Mouse (Mus musculus) olfactory bulb, adult 2 months (tissue): ENCODE measurements around the gene Spata5. TPM values are rescaled to one million over a fixed set of nuclear protein-coding genes. Genes with fewer than 3 reads are reported as not detected.

Experiments used
- H3K27ac ChIP-seq: fragments of 200-500 bp; 2 replicates; pipeline ENCODE4 v1.5.1; 2012; ENCODE audit warnings: low read depth, low read length; ENCODE audit not compliant: insufficient read depth
- H3K4me1 ChIP-seq: fragments of 200-500 bp; 2 replicates; pipeline ENCODE4 v1.6.1; 2012; ENCODE audit warnings: low read length; ENCODE audit not compliant: control insufficient read depth, insufficient read depth
- H3K4me3 ChIP-seq: fragments of 200-500 bp; 2 replicates; pipeline ENCODE4 v1.5.1; 2012; ENCODE audit warnings: mild to moderate bottlenecking, low read depth, low read length, moderate library complexity; ENCODE audit not compliant: insufficient read depth
- CTCF ChIP-seq: fragments of 200-500 bp; IDR thresholded peaks from 2 replicates; pipeline ENCODE4 v1.5.1; 2012; ENCODE audit warnings: low read depth, mild to moderate bottlenecking, low read length, moderate library complexity; ENCODE audit not compliant: insufficient read depth
- POLR2A ChIP-seq: fragments of 200-500 bp; IDR thresholded peaks from 2 replicates; pipeline ENCODE4 v1.6.1; 2012; ENCODE audit warnings: mild to moderate bottlenecking, low read depth, low read length, moderate library complexity; ENCODE audit not compliant: insufficient read depth
- WGBS: fragments of 180-500 bp; shearing (Covaris S2); methylation state at CpG from one replicate; pipeline ENCODE4 v1.1.7; 2018; 5-methylcytosine and 5-hydroxymethylcytosine counted together
- polyA plus RNA-seq: library from polyadenylated mRNA; stranded (reverse); fragments of >200 nt; gene quantifications from 2 replicates; pipeline ENCODE4 v1.2.4, GENCODE M21; 2012; ENCODE audit warnings: low replicate concordance; ENCODE audit not compliant: missing spikeins, insufficient read depth, insufficient read length

The Spata5 gene
- polyA plus RNA-seq, 1 experiment: not detected

DNA sequence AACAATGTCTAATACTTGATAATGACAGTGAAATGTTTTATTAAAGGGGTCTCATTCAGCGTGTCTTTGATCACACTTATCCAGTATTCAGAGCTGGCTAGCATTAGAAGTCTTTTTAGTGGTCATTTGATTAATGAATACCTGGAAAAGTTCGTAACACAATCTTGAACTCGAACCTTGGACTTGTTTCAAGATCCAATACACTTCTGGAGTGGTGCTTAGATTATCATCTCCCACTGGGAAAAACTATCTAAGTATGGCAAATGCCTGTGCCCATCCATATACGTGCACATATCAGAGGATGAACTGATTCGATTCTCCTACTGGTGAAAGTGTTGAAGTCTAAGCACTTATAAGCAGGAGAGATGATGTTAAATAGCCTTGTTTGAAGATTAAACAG lies 1.4 kb upstream of the Spata5 start:
- no peak for TF ChIP-seq POLR2A
- no peak for TF ChIP-seq CTCF
- WGBS: 65% methylated on average over 5 of the region's 5 CpGs
- Histone ChIP-seq H3K27ac (no peak overlapping the region), H3K4me1 (no peaks in the 10 kb centered on the region), H3K4me3 (no peak overlapping the region)

DNA sequence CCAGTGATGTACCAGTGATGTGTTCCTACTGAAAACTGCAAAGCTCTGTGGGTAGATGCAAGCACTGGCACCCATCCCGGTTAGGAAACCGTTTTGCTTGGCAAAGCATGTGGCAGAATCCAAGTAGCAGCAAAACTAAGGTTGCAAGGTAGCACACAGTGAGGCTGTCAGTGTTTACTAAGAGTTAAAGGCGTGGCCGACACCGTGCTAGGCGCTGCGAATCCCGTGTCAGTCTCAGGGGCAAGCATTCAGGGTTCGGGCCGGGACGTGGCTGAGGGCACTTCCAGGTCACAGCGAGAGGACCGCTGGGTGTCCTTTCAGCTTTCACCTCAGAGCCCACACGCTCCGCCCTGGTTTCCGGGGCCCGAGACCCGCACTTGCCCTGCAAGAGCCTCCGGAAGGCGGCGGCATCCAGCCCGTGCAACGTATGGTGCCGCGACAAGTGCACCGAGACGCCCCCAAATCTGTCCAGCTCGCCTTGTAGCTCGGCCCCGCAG lies 687 bp upstream of the Spata5 start:
- 0% methylated on average over 30 of the region's 30 CpGs for WGBS
- TF ChIP-seq POLR2A: no peak
- 0 out of 2 replicates have a peak, but pooled peaks have one; percentile 11 for TF ChIP-seq CTCF

DNA sequence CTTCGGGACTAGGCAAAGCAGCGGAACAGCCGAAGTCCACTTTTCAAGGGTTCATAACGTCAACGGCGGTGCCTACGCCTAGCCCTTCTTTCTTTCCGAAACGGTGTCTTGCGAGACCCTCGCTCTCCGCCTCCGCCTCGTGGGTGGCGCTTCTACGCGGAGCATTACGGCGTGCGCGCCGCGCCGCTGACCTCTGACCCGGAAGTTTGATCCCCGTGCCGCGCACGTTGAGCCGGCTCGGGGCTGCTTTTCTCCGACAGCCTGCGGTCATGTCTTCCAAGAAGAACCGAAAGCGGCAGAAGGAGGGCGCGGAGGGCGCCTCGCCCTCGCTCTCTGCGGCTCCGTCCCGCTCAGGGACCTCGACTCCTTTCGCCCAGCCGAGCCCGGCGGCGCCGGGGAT lies 376 bp downstream of the Spata5 start, which contains the start of gene Nudt6:
TSS of gene Nudt6 (minus strand) at position 140 of the 400 bp plus-strand sequence.
- H3K27ac ChIP-seq: peak within 1 kb of the TSS; percentile 78
- peak; percentile 71; the same call in 1 of the 2 replicates for TF ChIP-seq POLR2A
- no peak for TF ChIP-seq CTCF
- no peaks in the 10 kb centered on the region for H3K4me1 ChIP-seq
- H3K4me3 ChIP-seq: peak within 1 kb of the TSS; percentile 86
- under 1% methylated on average over 50 of the region's 50 CpGs for whole genome bisulfite sequencing

More for the DNA sequence above, 687 bp upstream of the Spata5 start:
- Histone ChIP-seq H3K4me1 (no peaks in the 10 kb centered on the region), H3K27ac (peak overlapping the region; percentile 78), H3K4me3 (peak overlapping the region; percentile 84)

DNA sequence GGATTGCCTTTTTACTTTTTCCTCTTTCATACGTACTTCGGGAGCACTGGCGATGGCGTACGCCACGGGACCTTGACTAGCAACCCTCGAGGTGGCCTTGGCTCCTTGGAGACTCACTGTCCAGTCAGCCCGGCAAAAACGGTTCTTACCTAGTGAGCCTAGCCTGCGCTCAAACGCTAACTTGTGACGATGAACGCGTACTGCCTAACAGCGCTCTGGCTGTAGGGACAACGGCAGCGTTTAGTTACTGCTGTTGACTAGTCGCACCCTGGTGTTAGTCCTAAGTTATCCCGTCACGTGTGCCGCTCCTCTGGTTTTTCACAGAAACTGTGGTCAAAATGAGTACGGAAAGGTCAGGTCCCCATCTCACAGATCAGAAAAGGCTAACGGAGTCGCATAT lies 945 bp downstream of the Spata5 start:
- H3K27ac ChIP-seq: no peak overlapping the region

DNA sequence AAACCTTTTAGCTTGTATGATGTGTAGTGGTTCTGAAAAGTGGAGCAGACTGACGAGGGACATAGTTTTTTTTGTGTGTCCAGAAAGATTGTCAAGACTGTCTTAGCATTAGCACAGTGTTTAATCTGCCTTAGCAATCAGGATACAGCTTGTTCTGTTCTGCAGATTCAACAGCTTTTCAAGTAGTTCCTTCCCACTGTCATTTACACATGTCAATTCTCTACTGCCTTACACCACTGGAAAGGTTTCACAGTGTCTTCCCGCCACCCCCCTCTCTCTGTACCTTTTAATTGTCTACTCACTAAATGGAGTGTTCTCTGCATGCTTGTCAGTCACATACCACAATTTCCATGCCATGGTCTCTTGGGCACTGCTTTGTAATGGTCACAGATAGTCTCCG lies 1.5 kb downstream of the Spata5 start:
- Histone ChIP-seq H3K27ac (no peak overlapping the region), H3K4me3 (peak overlapping the region; percentile 86; the same call in 1 of the 2 replicates), H3K4me1 (no peaks in the 10 kb centered on the region)
- 14% methylated on average over 3 of the region's 3 CpGs for WGBS
- TF ChIP-seq CTCF: no peak
- no peak for TF ChIP-seq POLR2A

More for the DNA sequence above, 945 bp downstream of the Spata5 start:
- Histone ChIP-seq H3K4me1 (no peaks in the 10 kb centered on the region), H3K4me3 (peak overlapping the region; percentile 86)
- TF ChIP-seq CTCF: no peak
- TF ChIP-seq POLR2A: no peak
- under 1% methylated on average over 24 of the region's 24 CpGs for WGBS

DNA sequence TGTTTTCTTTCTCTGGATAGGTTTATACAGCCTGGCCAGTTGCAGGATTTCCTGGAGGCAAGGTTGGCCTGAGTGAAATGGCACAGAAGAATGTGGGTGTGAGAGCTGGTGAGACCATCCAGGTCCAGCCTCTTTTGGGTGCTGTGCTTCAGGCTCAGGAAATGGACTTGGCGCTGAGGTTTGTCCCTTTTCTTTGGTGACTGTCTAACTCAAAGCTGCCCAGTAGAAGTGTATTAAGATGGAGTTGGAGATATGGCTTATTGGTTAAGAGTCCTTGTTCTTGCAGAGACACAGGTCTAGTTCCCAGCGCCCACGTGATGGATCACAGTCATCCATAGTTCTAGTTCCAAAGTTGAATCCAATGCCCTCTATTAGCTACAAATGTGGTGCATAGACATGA lies 6.4 kb downstream of the Spata5 start:
- H3K4me1 ChIP-seq: no peaks in the 10 kb centered on the region
- H3K4me3 ChIP-seq: no peak overlapping the region
- TF ChIP-seq POLR2A (no peak), CTCF (no peak)
- 96% methylated on average over 3 of the region's 3 CpGs for WGBS
- H3K27ac ChIP-seq: no peak overlapping the region

DNA sequence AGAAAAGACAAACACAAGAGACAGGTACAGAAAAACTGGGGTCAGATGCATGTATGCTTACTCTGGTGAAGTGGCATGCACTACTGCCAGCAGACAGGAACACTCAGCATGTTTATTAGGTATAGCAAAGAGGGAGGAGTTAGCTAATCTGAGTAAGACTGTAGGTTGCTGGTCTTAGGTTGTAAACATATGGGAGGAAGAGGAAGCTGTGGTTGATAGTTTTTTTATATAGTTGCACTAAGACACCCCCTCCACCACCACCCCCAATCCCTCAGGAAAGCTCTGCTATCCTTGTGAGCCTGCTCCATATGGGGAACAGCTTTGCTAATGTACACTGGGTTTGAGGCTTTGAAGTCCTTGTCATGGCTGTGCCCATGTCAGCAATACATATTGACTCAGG lies 10.7 kb downstream of the Spata5 start:
- H3K4me1 ChIP-seq: no peaks in the 10 kb centered on the region
- H3K27ac ChIP-seq: no peak overlapping the region
- TF ChIP-seq CTCF (no peak), POLR2A (no peak)
- no peak overlapping the region for H3K4me3 ChIP-seq

DNA sequence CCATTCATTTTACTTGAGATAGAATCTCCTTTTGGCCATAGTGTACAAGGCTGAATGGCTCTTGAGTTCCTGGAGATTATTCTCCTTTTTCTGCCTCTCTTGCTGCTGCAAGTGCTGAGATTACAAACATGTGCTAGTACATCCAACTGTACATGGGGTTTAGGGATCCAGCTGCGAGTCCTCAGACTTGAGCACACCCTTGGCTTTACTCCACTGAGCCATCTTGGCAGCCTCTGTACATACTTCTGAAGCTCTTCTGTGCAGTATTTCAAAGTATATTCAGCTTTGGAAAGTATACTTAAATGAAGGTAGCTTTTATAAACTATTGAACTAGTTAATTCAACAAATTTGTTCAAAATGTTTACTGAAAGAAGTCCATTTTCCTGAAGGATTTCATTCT lies 20.1 kb downstream of the Spata5 start:
- Histone ChIP-seq H3K27ac (no peak overlapping the region), H3K4me3 (no peak overlapping the region), H3K4me1 (no peaks in the 10 kb centered on the region)
- TF ChIP-seq CTCF (no peak), POLR2A (no peak)
- WGBS: 88% methylated on average over 1 of the region's 1 CpGs

DNA sequence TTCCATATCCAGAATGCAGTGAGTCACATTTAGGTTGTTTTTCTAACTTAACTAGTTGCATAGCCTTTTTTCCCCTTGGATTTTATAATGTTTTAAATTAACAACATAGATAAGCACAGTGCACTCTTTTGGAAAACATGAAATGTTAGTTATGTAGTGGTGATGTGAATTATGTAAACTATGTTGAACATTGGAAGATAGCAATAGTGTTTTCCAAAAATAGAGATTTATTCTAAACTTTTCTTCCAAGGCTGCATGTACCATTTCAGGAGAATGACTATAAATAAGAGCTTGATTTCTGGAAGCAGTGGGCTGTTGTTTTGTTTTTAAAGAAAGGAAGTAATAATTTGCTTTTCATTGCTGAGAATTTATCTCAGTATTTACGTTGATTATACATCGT lies 23.7 kb downstream of the Spata5 start:
- Histone ChIP-seq H3K4me1 (no peaks in the 10 kb centered on the region), H3K4me3 (no peak overlapping the region), H3K27ac (no peak overlapping the region)
- WGBS: 38% methylated on average over 2 of the region's 2 CpGs
- TF ChIP-seq CTCF: no peak
- TF ChIP-seq POLR2A: no peak

DNA sequence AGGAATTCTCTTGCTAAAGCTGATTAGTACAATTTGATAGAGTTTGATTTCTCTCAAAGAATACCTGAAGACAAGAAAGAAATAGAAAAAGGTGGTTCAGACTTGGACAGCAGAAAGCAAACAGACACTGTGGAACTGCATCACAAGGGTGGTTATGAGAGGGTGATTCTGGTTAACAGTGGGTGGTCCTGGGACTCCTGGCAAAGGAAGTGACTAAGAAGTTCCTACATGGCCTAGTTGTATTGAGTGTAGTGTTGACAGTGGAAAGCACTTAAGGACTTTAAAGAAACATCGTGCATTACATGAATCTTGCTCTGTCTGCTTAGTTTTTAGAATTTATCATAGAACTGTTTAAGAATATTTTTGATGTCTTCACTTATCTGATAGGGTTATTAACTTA lies 36.3 kb downstream of the Spata5 start:
- no peak overlapping the region for H3K27ac ChIP-seq
- no peaks in the 10 kb centered on the region for H3K4me1 ChIP-seq
- WGBS: 90% methylated on average over 1 of the region's 1 CpGs
- no peak overlapping the region for H3K4me3 ChIP-seq
- TF ChIP-seq POLR2A: no peak
- no peak for TF ChIP-seq CTCF
